8 mouse cellular contexts compared by ENCODE assay signal in the genomic region with DNA sequence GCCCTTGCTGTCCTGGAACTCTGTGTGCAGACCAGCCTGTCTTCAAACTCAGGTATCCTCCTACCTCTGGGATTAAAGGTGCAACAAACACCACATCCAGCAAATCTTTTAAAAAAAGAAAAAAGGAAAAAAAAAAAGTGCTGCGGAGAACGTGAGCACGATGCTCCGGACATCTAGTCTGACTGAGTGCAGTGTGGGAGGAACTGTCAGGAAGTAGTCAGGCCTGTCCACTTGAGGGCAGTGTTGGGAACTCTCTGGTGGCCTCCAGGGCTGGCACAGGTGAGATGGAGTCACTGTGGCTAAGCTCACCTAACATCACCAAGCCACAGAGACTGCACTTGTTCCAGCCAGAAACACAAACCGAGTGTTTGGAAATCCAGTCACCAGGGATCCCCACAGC. TPM values are rescaled to one million over a fixed set of nuclear protein-coding genes. Genes with fewer than 3 reads are reported as not detected.
A peak's percentile ranks its signal among the peaks of the same experiment; 100 is the strongest.
DNase-seq lines count a peak whose midpoint lies in the region; ATAC-seq lines count a peak whose summit lies in the region.

No protein-coding gene starts in this region.

- no peaks in the 10 kb centered on the region for H3K4me1 ChIP-seq in midbrain, embryonic 16.5 days (ENCODE audit: control insufficient read depth, insufficient read depth, low read length)
- H3K4me1 ChIP-seq in midbrain, embryonic 11.5 days (ENCODE audit: control insufficient read depth, insufficient read depth, low read length) = no peaks in the 10 kb centered on the region
- peaks cover 13% of the 10 kb centered on the region for H3K4me1 ChIP-seq in liver, embryonic 15.5 days (replicated peaks)

- 32% methylated on average over 5 of the region's 5 CpGs for WGBS in midbrain, embryonic 16.5 days
- 31% methylated on average over 5 of the region's 5 CpGs for WGBS in midbrain, embryonic 11.5 days
- WGBS in liver, embryonic 15.5 days (ENCODE audit: insufficient replicate concordance) = 30% methylated on average over 5 of the region's 5 CpGs

- no peak overlapping the region for H3K9ac ChIP-seq in midbrain, embryonic 16.5 days (ENCODE audit: low read depth, low read length)
- H3K9ac ChIP-seq in midbrain, embryonic 11.5 days (ENCODE audit: low read length) = no peak overlapping the region
- no peak overlapping the region for H3K9ac ChIP-seq in liver, embryonic 15.5 days

- ATAC-seq in midbrain, embryonic 16.5 days = 0 out of 2 replicates have a peak, but pooled peaks have one; percentile 51
- no peak for ATAC-seq in midbrain, embryonic 11.5 days (ENCODE audit: low FRiP score)
- no peak for ATAC-seq in liver, embryonic 15.5 days (ENCODE audit: insufficient read depth)

- no peaks in the 10 kb centered on the region for H3K9me3 ChIP-seq in midbrain, embryonic 16.5 days (replicated peaks; ENCODE audit: control insufficient read depth, low read length, poor library complexity, severe bottlenecking)
- no peaks in the 10 kb centered on the region for H3K9me3 ChIP-seq in midbrain, embryonic 11.5 days (ENCODE audit: control insufficient read depth, low read length)
- H3K9me3 ChIP-seq in liver, embryonic 15.5 days (replicated peaks) = no peaks in the 10 kb centered on the region

- no peak overlapping the region for H3K4me3 ChIP-seq in midbrain, embryonic 16.5 days (ENCODE audit: low read depth, low read length)
- H3K4me3 ChIP-seq in midbrain, embryonic 11.5 days (ENCODE audit: low read depth, low read length) = no peak overlapping the region
- H3K4me3 ChIP-seq in liver, embryonic 15.5 days (replicated peaks) = no peak overlapping the region

- no peaks in the 10 kb centered on the region for H3K27me3 ChIP-seq in midbrain, embryonic 16.5 days (ENCODE audit: control insufficient read depth, insufficient read depth, low read depth, low read length)
- H3K27me3 ChIP-seq in midbrain, embryonic 11.5 days (ENCODE audit: control insufficient read depth, insufficient read depth, low read length) = no peaks in the 10 kb centered on the region
- 0 out of 2 replicates have a peak, but pooled peaks cover 6% of the 10 kb centered on the region for H3K27me3 ChIP-seq in liver, embryonic 15.5 days

- H3K4me2 ChIP-seq in midbrain, embryonic 16.5 days (ENCODE audit: low read length) = no peak overlapping the region
- no peak overlapping the region for H3K4me2 ChIP-seq in midbrain, embryonic 11.5 days
- H3K4me2 ChIP-seq in liver, embryonic 15.5 days = peak overlapping the region; percentile 27; the same call in 1 of the 2 replicates

- no peaks in the 10 kb centered on the region for H3K36me3 ChIP-seq in midbrain, embryonic 16.5 days (ENCODE audit: control insufficient read depth, insufficient read depth, low read length)
- H3K36me3 ChIP-seq in midbrain, embryonic 11.5 days (ENCODE audit: control insufficient read depth, insufficient read depth, low read length) = no peaks in the 10 kb centered on the region
- H3K36me3 ChIP-seq in liver, embryonic 15.5 days (replicated peaks) = no peaks in the 10 kb centered on the region

- no peak overlapping the region for H3K27ac ChIP-seq in midbrain, embryonic 16.5 days (ENCODE audit: low read length)
- H3K27ac ChIP-seq in midbrain, embryonic 11.5 days (ENCODE audit: low read depth, low read length) = no peak overlapping the region
- no peak overlapping the region for H3K27ac ChIP-seq in liver, embryonic 15.5 days (replicated peaks)

- no peak for DNase-seq in midbrain, embryonic 11.5 days (ENCODE audit: low spot score, missing footprints)
- peak; percentile 39 for DNase-seq in adipocyte (ENCODE audit: low spot score)
- peak; percentile 62 for DNase-seq in embryo, embryonic 10 days (ENCODE audit: low spot score)
- peak; percentile 78 for DNase-seq in induced T-regulatory cell, adult 2 months (ENCODE audit: low read depth)
- DNase-seq in skeletal muscle tissue, adult 2 months (ENCODE audit: low read depth, low spot score) = peak; percentile 26
- no peak for DNase-seq in frontal cortex, postnatal 25 days (ENCODE audit: low spot score in 2 of 2)

RNA-seq across cellular contexts. Expression of a gene that starts 8.1 kb away (rescaled TPM):
- polyA plus RNA-seq in midbrain, embryonic 16.5 days (2015; fragmentation: Nextera tagmentation; extraction: Ambion mirVana) = 0.64 and 0.76 TPM in 2 replicates
- polyA plus RNA-seq in midbrain, embryonic 11.5 days (2014; fragmentation: Nextera tagmentation; extraction: Ambion mirVana) = 0.41 TPM in 1 of 2 replicates, not detected in the other
- polyA plus RNA-seq in liver, embryonic 15.5 days (2015; fragmentation: Nextera tagmentation; extraction: Ambion mirVana) = 0.09 and 0.13 TPM in 2 replicates

RNA-seq across cellular contexts. Expression of a gene that starts 8.5 kb away (rescaled TPM):
- polyA plus RNA-seq in midbrain, embryonic 16.5 days (2015; fragmentation: Nextera tagmentation; extraction: Ambion mirVana) = 18.6 and 19.4 TPM in 2 replicates
- 21.6 and 22.1 TPM in 2 replicates for polyA plus RNA-seq in midbrain, embryonic 11.5 days (2014; fragmentation: Nextera tagmentation; extraction: Ambion mirVana)
- polyA plus RNA-seq in liver, embryonic 15.5 days (2015; fragmentation: Nextera tagmentation; extraction: Ambion mirVana) = 13.0 and 14.5 TPM in 2 replicates

RNA-seq across cellular contexts. Expression of a gene that starts 15.4 kb away (rescaled TPM):
- polyA plus RNA-seq in midbrain, embryonic 16.5 days (2015; fragmentation: Nextera tagmentation; extraction: Ambion mirVana) = 22.8 and 27.1 TPM in 2 replicates
- 8.8 and 10.4 TPM in 2 replicates for polyA plus RNA-seq in midbrain, embryonic 11.5 days (2014; fragmentation: Nextera tagmentation; extraction: Ambion mirVana)
- polyA plus RNA-seq in liver, embryonic 15.5 days (2015; fragmentation: Nextera tagmentation; extraction: Ambion mirVana) = 1.1 and 1.5 TPM in 2 replicates

Comparison
In these comparisons a context has a peak if more than half of its experiments do, and no peak if none do; other contexts are left out.
1. DNase-seq: peak in adipocyte (single experiment), embryo, embryonic 10 days (single experiment), induced T-regulatory cell, adult 2 months (single experiment) and skeletal muscle tissue, adult 2 months (single experiment); none in midbrain, embryonic 11.5 days (single experiment) and frontal cortex, postnatal 25 days (0 of 2).